ENCODE assay signal across 25 mouse cellular contexts in genomic region chr12:50588137-50588761, GRCm38 (mm10).
DNase-seq lines count a peak whose midpoint lies in the region; ATAC-seq and TF ChIP-seq lines count a peak whose summit lies in the region.
"Had no signal": no experiment of that assay in that cellular context is flagged by ENCODE, and none has a peak within 500 bp of the region (broad histone marks: within the 10 kb centered on the region; RNA-seq: fewer than 3 reads in every experiment).

No protein-coding gene starts in this region.

- H3K4me1 ChIP-seq in lung, postnatal 0 days (ENCODE audit: insufficient read depth, low read depth, low read length) = no peaks in the 10 kb centered on the region
- no peaks in the 10 kb centered on the region for H3K4me1 ChIP-seq in embryonic facial prominence, embryonic 13.5 days
- H3K4me1 ChIP-seq in stomach, embryonic 15.5 days = no peaks in the 10 kb centered on the region
- H3K4me1 ChIP-seq: embryonic facial prominence, embryonic 15.5 days; hindbrain, embryonic 10.5 days; hindbrain, embryonic 13.5 days had no signal

- H3K36me3 ChIP-seq in lung, postnatal 0 days (ENCODE audit: insufficient read depth, low read length) = no peaks in the 10 kb centered on the region
- H3K36me3 ChIP-seq in embryonic facial prominence, embryonic 13.5 days = no peaks in the 10 kb centered on the region
- H3K36me3 ChIP-seq in stomach, embryonic 15.5 days = no peaks in the 10 kb centered on the region
- H3K36me3 ChIP-seq: embryonic facial prominence, embryonic 15.5 days; heart, embryonic 12.5 days; heart, embryonic 15.5 days; hindbrain, embryonic 10.5 days; hindbrain, embryonic 13.5 days had no signal

- H3K9me3 ChIP-seq in lung, postnatal 0 days (ENCODE audit: low read length) = no peaks in the 10 kb centered on the region
- H3K9me3 ChIP-seq in embryonic facial prominence, embryonic 13.5 days = no peaks in the 10 kb centered on the region
- H3K9me3 ChIP-seq in stomach, embryonic 15.5 days = no peaks in the 10 kb centered on the region
- H3K9me3 ChIP-seq: embryonic facial prominence, embryonic 15.5 days; heart, embryonic 12.5 days; heart, embryonic 15.5 days; hindbrain, embryonic 10.5 days; hindbrain, embryonic 13.5 days had no signal

- TF ChIP-seq CTCF in lung, postnatal 0 days (IDR thresholded peaks at IDR 0.05) = no peak

- H3K9ac ChIP-seq in lung, postnatal 0 days (replicated peaks; ENCODE audit: low read depth) = no peak overlapping the region
- H3K9ac ChIP-seq in embryonic facial prominence, embryonic 13.5 days = no peak overlapping the region
- H3K9ac ChIP-seq in stomach, embryonic 15.5 days = no peak overlapping the region
- H3K9ac ChIP-seq: embryonic facial prominence, embryonic 15.5 days; forebrain, postnatal 0 days; heart, embryonic 12.5 days; heart, embryonic 15.5 days; hindbrain, embryonic 13.5 days had no signal

- H3K27ac ChIP-seq in lung, postnatal 0 days (ENCODE audit: low read length) = no peak overlapping the region
- no peak overlapping the region for H3K27ac ChIP-seq in embryonic facial prominence, embryonic 13.5 days
- no peak overlapping the region for H3K27ac ChIP-seq in stomach, embryonic 15.5 days
- H3K27ac ChIP-seq: embryonic facial prominence, embryonic 15.5 days; gastrocnemius, adult 2 months; heart, embryonic 15.5 days; hindbrain, embryonic 10.5 days; hindbrain, embryonic 13.5 days had no signal

- H3K27me3 ChIP-seq in lung, postnatal 0 days (replicated peaks; ENCODE audit: insufficient read depth, low read length) = no peaks in the 10 kb centered on the region
- no peaks in the 10 kb centered on the region for H3K27me3 ChIP-seq in embryonic facial prominence, embryonic 13.5 days
- no peaks in the 10 kb centered on the region for H3K27me3 ChIP-seq in stomach, embryonic 15.5 days (replicated peaks)
- H3K27me3 ChIP-seq: embryonic facial prominence, embryonic 15.5 days; heart, embryonic 12.5 days; heart, embryonic 15.5 days; hindbrain, embryonic 13.5 days had no signal

- H3K4me2 ChIP-seq in lung, postnatal 0 days (replicated peaks; ENCODE audit: low read depth, low read length) = no peak overlapping the region
- H3K4me2 ChIP-seq in embryonic facial prominence, embryonic 13.5 days = no peak overlapping the region
- H3K4me2 ChIP-seq in stomach, embryonic 15.5 days = no peak overlapping the region
- H3K4me2 ChIP-seq: embryonic facial prominence, embryonic 15.5 days; heart, embryonic 12.5 days; heart, embryonic 15.5 days; hindbrain, embryonic 13.5 days had no signal

- TF ChIP-seq EP300 in lung, postnatal 0 days (IDR thresholded peaks at IDR 0.05) = no peak

- H3K4me3 ChIP-seq in lung, postnatal 0 days (ENCODE audit: low read depth, low read length) = no peak overlapping the region
- no peak overlapping the region for H3K4me3 ChIP-seq in embryonic facial prominence, embryonic 13.5 days
- H3K4me3 ChIP-seq in stomach, embryonic 15.5 days (replicated peaks) = no peak overlapping the region
- H3K4me3 ChIP-seq: embryonic facial prominence, embryonic 15.5 days; gastrocnemius, adult 2 months; heart, embryonic 12.5 days; heart, embryonic 15.5 days; hindbrain, embryonic 10.5 days; hindbrain, embryonic 13.5 days had no signal

- WGBS in lung, postnatal 0 days = 50% methylated on average over 6 of the region's 6 CpGs
- WGBS in embryonic facial prominence, embryonic 13.5 days = 78% methylated on average over 6 of the region's 6 CpGs
- 70% methylated on average over 6 of the region's 6 CpGs for WGBS in stomach, embryonic 15.5 days

- peak; percentile 52; the same call in 1 of the 2 replicates for ATAC-seq in lung, postnatal 0 days
- ATAC-seq in embryonic facial prominence, embryonic 13.5 days (ENCODE audit: insufficient number of reproducible peaks, insufficient read depth, low FRiP score, low TSS enrichment, low read depth) = peak; percentile 81
- peak; percentile 53; the same call in 1 of the 2 replicates for ATAC-seq in stomach, embryonic 15.5 days (ENCODE audit: insufficient read depth, low FRiP score, low read depth)
- no peak for ATAC-seq in activated CD4-positive, CD25-positive, alpha-beta regulatory T cell, adult 4 months
- ATAC-seq: CD4-positive, CD25-positive, alpha-beta regulatory T cell, adult 4 months; forebrain, embryonic 14.5 days; forebrain, postnatal 0 days; hindbrain, embryonic 16.5 days had no signal

- DNase-seq in lung, postnatal 0 days (ENCODE audit: low spot score) = no peak
- no peak for DNase-seq in lung, postnatal 10 days
- no peak for DNase-seq in gastrocnemius, postnatal 10 days
- DNase-seq: adrenal gland, postnatal 10 days; adrenal gland, postnatal 36 days; cerebellum, adult 18-20 months; cerebellum, adult 9-10 months; cerebellum, postnatal 14 days; forebrain, postnatal 0 days; gastrocnemius, adult 2 months; gastrocnemius, postnatal 25 days; heart, adult 18-20 months; heart, postnatal 10 days; heart, postnatal 36 days had no signal
